Mouse (Mus musculus): ENCODE measurements around the gene Cd5. TPM values are rescaled to one million over a fixed set of nuclear protein-coding genes. Genes with fewer than 3 reads are reported as not detected.

The Cd5 gene
- 3.2 and 3.7 TPM in 2 replicates for total RNA-seq (2014; fragmentation: Nextera tagmentation)
- not detected in 2 replicates for total RNA-seq (2017)

GRCm38 (mm10) chr19:10738811-10739210, at the start of gene Cd5:
Gene Cd5 (minus strand): TSS chr19:10739002.
- no peak for ATAC-seq (replicated peaks; ENCODE audit: low FRiP score, low TSS enrichment, poor library complexity, severe bottlenecking)

- ATAC-seq (replicated peaks; ENCODE audit: low FRiP score, low TSS enrichment, poor library complexity, severe bottlenecking): no peak
These were observed 49.4 kb upstream of the Cd5 start for GRCm38 (mm10) chr19:10788242-10788641.

- no peak for ATAC-seq (replicated peaks; ENCODE audit: low FRiP score, low TSS enrichment, poor library complexity, severe bottlenecking)
These were observed 48.6 kb upstream of the Cd5 start for GRCm38 (mm10) chr19:10787406-10787805.

- no peak for ATAC-seq (replicated peaks; ENCODE audit: low FRiP score, low TSS enrichment, poor library complexity, severe bottlenecking)
These were observed 48.0 kb upstream of the Cd5 start for GRCm38 (mm10) chr19:10786753-10787152.

- no peak for ATAC-seq (replicated peaks; ENCODE audit: low FRiP score, low TSS enrichment, poor library complexity, severe bottlenecking)
These were observed 46.1 kb upstream of the Cd5 start for GRCm38 (mm10) chr19:10784796-10785459.

GRCm38 (mm10) chr19:10784061-10784460, 45.3 kb upstream of the Cd5 start:
- ATAC-seq (replicated peaks; ENCODE audit: low FRiP score, low TSS enrichment, poor library complexity, severe bottlenecking): no peak

- ATAC-seq (replicated peaks; ENCODE audit: low FRiP score, low TSS enrichment, poor library complexity, severe bottlenecking): no peak
These were observed 44.4 kb upstream of the Cd5 start for GRCm38 (mm10) chr19:10783168-10783567.

- ATAC-seq (replicated peaks; ENCODE audit: low FRiP score, low TSS enrichment, poor library complexity, severe bottlenecking): no peak
These were observed 42.8 kb upstream of the Cd5 start for GRCm38 (mm10) chr19:10781641-10782040.

GRCm38 (mm10) chr19:10776906-10777305, 38.1 kb upstream of the Cd5 start:
- no peak for ATAC-seq (replicated peaks; ENCODE audit: low FRiP score, low TSS enrichment, poor library complexity, severe bottlenecking)

GRCm38 (mm10) chr19:10774141-10774540, 35.3 kb upstream of the Cd5 start:
- ATAC-seq (replicated peaks; ENCODE audit: low FRiP score, low TSS enrichment, poor library complexity, severe bottlenecking): no peak

GRCm38 (mm10) chr19:10773384-10773783, 34.6 kb upstream of the Cd5 start:
- no peak for ATAC-seq (replicated peaks; ENCODE audit: low FRiP score, low TSS enrichment, poor library complexity, severe bottlenecking)

- no peak for ATAC-seq (replicated peaks; ENCODE audit: low FRiP score, low TSS enrichment, poor library complexity, severe bottlenecking)
These were observed 34.1 kb upstream of the Cd5 start for GRCm38 (mm10) chr19:10772866-10773265.

GRCm38 (mm10) chr19:10771995-10772394, 33.2 kb upstream of the Cd5 start:
- ATAC-seq (replicated peaks; ENCODE audit: low FRiP score, low TSS enrichment, poor library complexity, severe bottlenecking): no peak

- no peak for ATAC-seq (replicated peaks; ENCODE audit: low FRiP score, low TSS enrichment, poor library complexity, severe bottlenecking)
These were observed 30.8 kb upstream of the Cd5 start for GRCm38 (mm10) chr19:10769429-10770195.

GRCm38 (mm10) chr19:10768694-10769428, 30.1 kb upstream of the Cd5 start:
- no peak for ATAC-seq (replicated peaks; ENCODE audit: low FRiP score, low TSS enrichment, poor library complexity, severe bottlenecking)

GRCm38 (mm10) chr19:10767631-10768030, 28.8 kb upstream of the Cd5 start:
- no peak for ATAC-seq (replicated peaks; ENCODE audit: low FRiP score, low TSS enrichment, poor library complexity, severe bottlenecking)

GRCm38 (mm10) chr19:10763381-10764031, 24.7 kb upstream of the Cd5 start:
- no peak for ATAC-seq (replicated peaks; ENCODE audit: low FRiP score, low TSS enrichment, poor library complexity, severe bottlenecking)

- no peak for ATAC-seq (replicated peaks; ENCODE audit: low FRiP score, low TSS enrichment, poor library complexity, severe bottlenecking)
These were observed 23.7 kb upstream of the Cd5 start for GRCm38 (mm10) chr19:10762468-10762867.

- ATAC-seq (replicated peaks; ENCODE audit: low FRiP score, low TSS enrichment, poor library complexity, severe bottlenecking): no peak
These were observed 23.1 kb upstream of the Cd5 start for GRCm38 (mm10) chr19:10761794-10762415.
